Mouse (Mus musculus) cerebellum, adult 18-20 months (tissue): ENCODE data around the gene Tnnt3.

ENCODE experiments used
- DNase-seq, 2 experiments: peaks; one replicate each; pipeline ENCODE4 v3.0.0; 2021

The Tnnt3 gene

GRCm38 (mm10) chr7:142476795-142477452 is 21.7 kb upstream of the Tnnt3 start:
- DNase-seq: peak; percentile 49 to 56

- DNase-seq: no peak
Observed at GRCm38 (mm10) chr7:142478001-142478400, 20.6 kb upstream of the Tnnt3 start.

- DNase-seq: no peak
Observed at GRCm38 (mm10) chr7:142478574-142478973, 20.1 kb upstream of the Tnnt3 start.

- no peak for DNase-seq
Observed at GRCm38 (mm10) chr7:142479307-142479706, 19.3 kb upstream of the Tnnt3 start.

GRCm38 (mm10) chr7:142479886-142480285 is 18.8 kb upstream of the Tnnt3 start:
- DNase-seq: no peak

- no peak for DNase-seq
Observed at GRCm38 (mm10) chr7:142480661-142481060, 18.0 kb upstream of the Tnnt3 start.

- peak; percentile 44 to 51 for DNase-seq
Observed at GRCm38 (mm10) chr7:142481186-142481567, 17.5 kb upstream of the Tnnt3 start.

GRCm38 (mm10) chr7:142481568-142482255 is 16.9 kb upstream of the Tnnt3 start:
- no peak for DNase-seq

GRCm38 (mm10) chr7:142482256-142482609 is 16.4 kb upstream of the Tnnt3 start:
- no peak for DNase-seq

- DNase-seq: no peak
Observed at GRCm38 (mm10) chr7:142483136-142483535, 15.5 kb upstream of the Tnnt3 start.

GRCm38 (mm10) chr7:142484780-142485179 is 13.9 kb upstream of the Tnnt3 start:
- no peak for DNase-seq

- DNase-seq: no peak
Observed at GRCm38 (mm10) chr7:142486751-142487162, 11.9 kb upstream of the Tnnt3 start.

GRCm38 (mm10) chr7:142487341-142487859 is 11.2 kb upstream of the Tnnt3 start:
- no peak for DNase-seq

- DNase-seq: no peak
Observed at GRCm38 (mm10) chr7:142488053-142488452, 10.6 kb upstream of the Tnnt3 start.

GRCm38 (mm10) chr7:142493535-142493934 is 5.1 kb upstream of the Tnnt3 start:
- no peak for DNase-seq

- no peak for DNase-seq
Observed at GRCm38 (mm10) chr7:142496158-142496557, 2.5 kb upstream of the Tnnt3 start.

- no peak for DNase-seq
Observed at GRCm38 (mm10) chr7:142496800-142497199, 1.8 kb upstream of the Tnnt3 start.

- DNase-seq: peak; percentile 62 to 65
Observed at GRCm38 (mm10) chr7:142497775-142498174, 861 bp upstream of the Tnnt3 start.

- no peak for DNase-seq
Observed at GRCm38 (mm10) chr7:142499010-142499721, 530 bp downstream of the Tnnt3 start.

GRCm38 (mm10) chr7:142500032-142500431 is 1.4 kb downstream of the Tnnt3 start:
- DNase-seq: no peak

GRCm38 (mm10) chr7:142503206-142503605 is 4.6 kb downstream of the Tnnt3 start:
- no peak for DNase-seq

- no peak for DNase-seq
Observed at GRCm38 (mm10) chr7:142505942-142506341, 7.3 kb downstream of the Tnnt3 start.

- DNase-seq: no peak
Observed at GRCm38 (mm10) chr7:142506501-142506900, 7.9 kb downstream of the Tnnt3 start.

GRCm38 (mm10) chr7:142507453-142507852 is 8.8 kb downstream of the Tnnt3 start:
- no peak for DNase-seq
